Mouse (Mus musculus): ENCODE measurements at regions not wholly inside any gene's neighbourhood (a gene's known extent, or its start where the extent isn't known, plus 50 kb on each side); places are given as distances from the start of the nearest gene placed in this dataset.

- DNase-seq (ENCODE audit: low spot score in 2 of 2): no peak
Measured at GRCm38 (mm10) chr9:113195556-113195955, 512.5 kb downstream of the Pdcd6ip start.

- DNase-seq (ENCODE audit: low spot score in 2 of 2): no peak
Measured at GRCm38 (mm10) chr9:113192773-113193172, 515.3 kb downstream of the Pdcd6ip start.

- no peak for DNase-seq (ENCODE audit: low spot score in 2 of 2)
Measured at GRCm38 (mm10) chr9:113191163-113191562, 516.9 kb downstream of the Pdcd6ip start.

- DNase-seq (ENCODE audit: low spot score in 2 of 2): no peak
Measured at GRCm38 (mm10) chr9:113181182-113181581, 526.9 kb downstream of the Pdcd6ip start.

GRCm38 (mm10) chr9:113177918-113178235, 530.2 kb downstream of the Pdcd6ip start:
- DNase-seq (ENCODE audit: low spot score in 2 of 2): no peak

GRCm38 (mm10) chr9:113177181-113177917, 530.7 kb downstream of the Pdcd6ip start:
- peak; percentile 91 to 92 for DNase-seq (ENCODE audit: low spot score in 2 of 2)

- DNase-seq (ENCODE audit: low spot score in 2 of 2): peak; percentile 59 to 62
Measured at GRCm38 (mm10) chr9:113171767-113172405, 536.2 kb downstream of the Pdcd6ip start.

- DNase-seq (ENCODE audit: low spot score in 2 of 2): no peak
Measured at GRCm38 (mm10) chr9:113162897-113163874, 544.9 kb downstream of the Pdcd6ip start.

GRCm38 (mm10) chr9:113160011-113160410, 548.0 kb downstream of the Pdcd6ip start:
- DNase-seq (ENCODE audit: low spot score in 2 of 2): no peak

- no peak for DNase-seq (ENCODE audit: low spot score in 2 of 2)
Measured at GRCm38 (mm10) chr9:113158080-113158479, 550.0 kb downstream of the Pdcd6ip start.

GRCm38 (mm10) chr9:113157474-113158076, 550.5 kb downstream of the Pdcd6ip start:
- DNase-seq (ENCODE audit: low spot score in 2 of 2): peak; percentile 25 to 26

GRCm38 (mm10) chr9:113156707-113157106, 551.4 kb downstream of the Pdcd6ip start:
- DNase-seq (ENCODE audit: low spot score in 2 of 2): no peak

- DNase-seq (ENCODE audit: low spot score in 2 of 2): no peak
Measured at GRCm38 (mm10) chr9:113149084-113149483, 559.0 kb downstream of the Pdcd6ip start.

GRCm38 (mm10) chr9:113146571-113146970, 561.5 kb downstream of the Pdcd6ip start:
- DNase-seq (ENCODE audit: low spot score in 2 of 2): no peak

GRCm38 (mm10) chr9:113145036-113145435, 563.0 kb downstream of the Pdcd6ip start:
- DNase-seq (ENCODE audit: low spot score in 2 of 2): no peak

- no peak for DNase-seq (ENCODE audit: low spot score in 2 of 2)
Measured at GRCm38 (mm10) chr9:113134611-113135010, 573.4 kb downstream of the Pdcd6ip start.

GRCm38 (mm10) chr9:113123004-113123692, 584.9 kb downstream of the Pdcd6ip start:
- DNase-seq (ENCODE audit: low spot score in 2 of 2): no peak

GRCm38 (mm10) chr9:113122253-113122749, 585.8 kb downstream of the Pdcd6ip start:
- no peak for DNase-seq (ENCODE audit: low spot score in 2 of 2)

- DNase-seq (ENCODE audit: low spot score in 2 of 2): no peak
Measured at GRCm38 (mm10) chr9:113120385-113120784, 587.7 kb downstream of the Pdcd6ip start.

- no peak for DNase-seq (ENCODE audit: low spot score in 2 of 2)
Measured at GRCm38 (mm10) chr9:113119721-113120120, 588.3 kb downstream of the Pdcd6ip start.

GRCm38 (mm10) chr9:113115576-113115975, 592.5 kb downstream of the Pdcd6ip start:
- no peak for DNase-seq (ENCODE audit: low spot score in 2 of 2)

Data from layer of hippocampus, adult 8-10 months (tissue).